Mouse (Mus musculus) heart, embryonic 16.5 days (tissue): ENCODE measurements around the gene Rad54l2. TPM values are rescaled to one million over a fixed set of nuclear protein-coding genes. Genes with fewer than 3 reads are reported as not detected.
A peak's percentile ranks its signal among the peaks of the same experiment; 100 is the strongest.

Experiments
- ATAC-seq: fragments of 200-750 bp; cut with Nextera tagmentation; replicated peaks from 2 replicates; pipeline ENCODE4 v1.8.0; 2017; ENCODE audit warnings: moderate number of reproducible peaks; ENCODE audit not compliant: insufficient read depth, low FRiP score; ENCODE audit errors: extremely low read depth
- H3K27ac ChIP-seq: fragments of 300-500 bp; sonication (generic); 2 replicates; pipeline ENCODE4 v1.5.1; 2014; ENCODE audit warnings: mild to moderate bottlenecking, low read length, control low read depth, moderate library complexity
- H3K27me3 ChIP-seq: fragments of 300-500 bp; sonication (generic); 2 replicates; pipeline ENCODE4 v1.6.1; 2014; ENCODE audit warnings: low read length, mixed read lengths; ENCODE audit not compliant: control insufficient read depth, insufficient read depth
- H3K36me3 ChIP-seq: fragments of 300-500 bp; sonication (generic); 2 replicates; pipeline ENCODE4 v1.6.1; 2014; ENCODE audit not compliant: control insufficient read depth, insufficient read depth
- H3K4me1 ChIP-seq: fragments of 300-500 bp; sonication (generic); 2 replicates; pipeline ENCODE4 v1.6.1; 2014; ENCODE audit warnings: low read length, mixed read lengths; ENCODE audit not compliant: control insufficient read depth, insufficient read depth
- H3K4me2 ChIP-seq: fragments of 300-500 bp; sonication (generic); 2 replicates; pipeline ENCODE4 v1.6.1; 2014; ENCODE audit warnings: low read depth, mild to moderate bottlenecking, control low read depth, low read length
- H3K4me3 ChIP-seq: fragments of 300-500 bp; sonication (generic); 2 replicates; pipeline ENCODE4 v1.5.1; 2014; ENCODE audit warnings: mild to moderate bottlenecking, control low read depth, low read length
- H3K9ac ChIP-seq: fragments of 300-500 bp; sonication (generic); 2 replicates; pipeline ENCODE4 v1.6.1; 2014; ENCODE audit warnings: low read length, control low read depth
- H3K9me3 ChIP-seq: fragments of 300-500 bp; sonication (generic); replicated peaks from 2 replicates; pipeline ENCODE4 v1.6.1; 2016; ENCODE audit warnings: low read length; ENCODE audit not compliant: control insufficient read depth
- WGBS: fragments of 180-500 bp; shearing (Covaris S2); extraction: QIAGEN DNeasy Blood & Tissue Kit; methylation state at CpG from one replicate; pipeline ENCODE4 v1.1.7; 2014; 5-methylcytosine and 5-hydroxymethylcytosine counted together
- polyA plus RNA-seq: library from polyadenylated mRNA; unstranded; fragments of >200 nt; fragmentation: Nextera tagmentation; extraction: Ambion mirVana; gene quantifications from 2 replicates; pipeline ENCODE4 v1.2.1, GENCODE M21; 2015

The Rad54l2 gene
- polyA plus RNA-seq, 1 experiment from 2014 or later, result 3.8 TPM

GRCm38 (mm10) chr9:106688834-106689233, 100.2 kb downstream of the Rad54l2 start:
- Histone ChIP-seq H3K4me1 (peaks cover 16% of the 10 kb centered on the region), H3K27ac (no peak overlapping the region), H3K27me3 (no peaks in the 10 kb centered on the region), H3K9me3 (no peaks in the 10 kb centered on the region), H3K4me2 (no peak overlapping the region), H3K36me3 (peaks cover 5% of the 10 kb centered on the region; the same call in 1 of the 2 replicates), H3K9ac (no peak overlapping the region), H3K4me3 (no peak overlapping the region)
- ATAC-seq, result no peak
- 82% methylated on average over 8 of the region's 8 CpGs for WGBS

- H3K27ac ChIP-seq, result no peak overlapping the region
Measured at GRCm38 (mm10) chr9:106686983-106687650, 101.9 kb downstream of the Rad54l2 start.

GRCm38 (mm10) chr9:106685249-106686101, 103.5 kb downstream of the Rad54l2 start, which contains the start of gene Tex264:
Gene Tex264 (minus strand): TSS chr9:106685927.
- Histone ChIP-seq H3K4me3 (peak within 1 kb of the TSS; percentile 88), H3K27ac (peak within 1 kb of the TSS; percentile 83), H3K9me3 (no peaks in the 10 kb centered on the region), H3K4me1 (peaks cover 16% of the 10 kb centered on the region), H3K36me3 (peaks cover 8% of the 10 kb centered on the region), H3K9ac (peak within 1 kb of the TSS; percentile 91), H3K4me2 (peak within 1 kb of the TSS; percentile 98), H3K27me3 (no peaks in the 10 kb centered on the region)
- under 1% methylated on average over 83 of the region's 86 CpGs for WGBS
- peak; percentile 85 for ATAC-seq

More at GRCm38 (mm10) chr9:106686983-106687650, 101.9 kb downstream of the Rad54l2 start:
- Histone ChIP-seq H3K9me3 (no peaks in the 10 kb centered on the region), H3K4me1 (peaks cover 16% of the 10 kb centered on the region), H3K4me2 (peak overlapping the region; percentile 45), H3K9ac (no peak overlapping the region), H3K36me3 (0 out of 2 replicates have a peak, but pooled peaks cover 2% of the 10 kb centered on the region), H3K27me3 (no peaks in the 10 kb centered on the region), H3K4me3 (no peak overlapping the region)
- ATAC-seq, result peak; percentile 39
- WGBS, result 26% methylated on average over 8 of the region's 8 CpGs

- no peaks in the 10 kb centered on the region for H3K27me3 ChIP-seq
- WGBS, result 2% methylated on average over 14 of the region's 14 CpGs
- ATAC-seq, result peak; percentile 16; the same call in 1 of the 2 replicates
Measured at GRCm38 (mm10) chr9:106684918-106685248, 104.1 kb downstream of the Rad54l2 start.

GRCm38 (mm10) chr9:106684093-106684872, 104.7 kb downstream of the Rad54l2 start:
- Histone ChIP-seq H3K36me3 (peaks cover 15% of the 10 kb centered on the region), H3K4me2 (peak overlapping the region; percentile 98), H3K9me3 (no peaks in the 10 kb centered on the region), H3K9ac (peak overlapping the region; percentile 91), H3K27ac (peak overlapping the region; percentile 83), H3K4me3 (peak overlapping the region; percentile 88), H3K4me1 (peaks cover 16% of the 10 kb centered on the region), H3K27me3 (no peaks in the 10 kb centered on the region)
- WGBS, result 69% methylated on average over 6 of the region's 6 CpGs
- ATAC-seq, result no peak

More at GRCm38 (mm10) chr9:106684918-106685248, 104.1 kb downstream of the Rad54l2 start:
- Histone ChIP-seq H3K27ac (peak overlapping the region; percentile 83), H3K4me2 (peak overlapping the region; percentile 98), H3K4me1 (peaks cover 16% of the 10 kb centered on the region), H3K4me3 (peak overlapping the region; percentile 88), H3K9ac (peak overlapping the region; percentile 91), H3K9me3 (no peaks in the 10 kb centered on the region), H3K36me3 (peaks cover 14% of the 10 kb centered on the region)

- Histone ChIP-seq H3K9ac (no peak overlapping the region), H3K9me3 (no peaks in the 10 kb centered on the region), H3K4me3 (no peak overlapping the region), H3K27me3 (no peaks in the 10 kb centered on the region), H3K36me3 (peaks cover 18% of the 10 kb centered on the region), H3K4me1 (peaks cover 9% of the 10 kb centered on the region), H3K4me2 (no peak overlapping the region), H3K27ac (no peak overlapping the region)
- 88% methylated on average over 9 of the region's 9 CpGs for WGBS
- no peak for ATAC-seq
Measured at GRCm38 (mm10) chr9:106681026-106681425, 108.0 kb downstream of the Rad54l2 start.

GRCm38 (mm10) chr9:106678242-106678641, 110.8 kb downstream of the Rad54l2 start:
- Histone ChIP-seq H3K36me3 (peaks cover 22% of the 10 kb centered on the region), H3K27me3 (no peaks in the 10 kb centered on the region), H3K27ac (no peak overlapping the region), H3K9me3 (no peaks in the 10 kb centered on the region), H3K4me2 (no peak overlapping the region), H3K9ac (no peak overlapping the region), H3K4me3 (no peak overlapping the region), H3K4me1 (no peaks in the 10 kb centered on the region)
- ATAC-seq, result no peak
- 76% methylated on average over 4 of the region's 4 CpGs for WGBS

- H3K4me3 ChIP-seq, result no peak overlapping the region
- H3K9me3 ChIP-seq, result no peaks in the 10 kb centered on the region
- H3K27ac ChIP-seq, result no peak overlapping the region
- H3K4me1 ChIP-seq, result no peaks in the 10 kb centered on the region
- no peak overlapping the region for H3K4me2 ChIP-seq
- ATAC-seq, result no peak
- H3K36me3 ChIP-seq, result peaks cover 26% of the 10 kb centered on the region
- no peak overlapping the region for H3K9ac ChIP-seq
- WGBS, result 90% methylated on average over 5 of the region's 5 CpGs
- no peaks in the 10 kb centered on the region for H3K27me3 ChIP-seq
Measured at GRCm38 (mm10) chr9:106677702-106678101, 111.3 kb downstream of the Rad54l2 start.
